Mouse (Mus musculus) urinary bladder, postnatal 36 days (tissue): ENCODE measurements around the gene Zan.

Experiments used
- DNase-seq, 2 experiments: peaks; one replicate each; pipeline ENCODE4 v3.0.0; 2022; ENCODE audit warnings: low spot score in 2 of 2, mixed read lengths in 1 of 2

The Zan gene

GRCm38 (mm10) chr5:137419105-137419504, 57.8 kb downstream of the Zan start:
- DNase-seq: no peak

- DNase-seq: no peak
Observed at GRCm38 (mm10) chr5:137414253-137414652, 62.6 kb downstream of the Zan start.

GRCm38 (mm10) chr5:137411235-137411634, 65.6 kb downstream of the Zan start:
- no peak for DNase-seq

- no peak for DNase-seq
Observed at GRCm38 (mm10) chr5:137410549-137410948, 66.3 kb downstream of the Zan start.

GRCm38 (mm10) chr5:137410066-137410465, 66.8 kb downstream of the Zan start:
- no peak for DNase-seq

GRCm38 (mm10) chr5:137409451-137409850, 67.4 kb downstream of the Zan start:
- no peak for DNase-seq

GRCm38 (mm10) chr5:137404081-137404480, 72.8 kb downstream of the Zan start:
- DNase-seq: peak in 1 of 2 experiments; percentile 34

- DNase-seq: no peak
Observed at GRCm38 (mm10) chr5:137394456-137394855, 82.4 kb downstream of the Zan start.

GRCm38 (mm10) chr5:137391641-137392040, 85.2 kb downstream of the Zan start:
- no peak for DNase-seq

- no peak for DNase-seq
Observed at GRCm38 (mm10) chr5:137386712-137387111, 90.2 kb downstream of the Zan start.

GRCm38 (mm10) chr5:137383441-137383840, 93.4 kb downstream of the Zan start:
- DNase-seq: no peak

GRCm38 (mm10) chr5:137381152-137381551, 95.7 kb downstream of the Zan start:
- DNase-seq: peak in 1 of 2 experiments; percentile 49

- DNase-seq: no peak
Observed at GRCm38 (mm10) chr5:137377603-137378002, 99.3 kb downstream of the Zan start.

- no peak for DNase-seq
Observed at GRCm38 (mm10) chr5:137377176-137377575, 99.7 kb downstream of the Zan start.

GRCm38 (mm10) chr5:137376722-137377121, 100.1 kb downstream of the Zan start:
- no peak for DNase-seq

GRCm38 (mm10) chr5:137376198-137376597, 100.7 kb downstream of the Zan start:
- DNase-seq: no peak

GRCm38 (mm10) chr5:137375627-137376026, 101.2 kb downstream of the Zan start:
- no peak for DNase-seq

GRCm38 (mm10) chr5:137374521-137375080, 102.3 kb downstream of the Zan start:
- no peak for DNase-seq

- no peak for DNase-seq
Observed at GRCm38 (mm10) chr5:137373371-137373950, 103.4 kb downstream of the Zan start.

- DNase-seq: no peak
Observed at GRCm38 (mm10) chr5:137369665-137370064, 107.2 kb downstream of the Zan start.

- DNase-seq: no peak
Observed at GRCm38 (mm10) chr5:137358382-137358781, 118.5 kb downstream of the Zan start.

- no peak for DNase-seq
Observed at GRCm38 (mm10) chr5:137354091-137354490, 122.8 kb downstream of the Zan start.

GRCm38 (mm10) chr5:137352011-137352975, 124.6 kb downstream of the Zan start:
- DNase-seq: no peak
